Mouse (Mus musculus) pancreas, adult 10 weeks (tissue): ENCODE data around the gene Hoxa1. TPM values are rescaled to one million over a fixed set of nuclear protein-coding genes. Genes with fewer than 3 reads are reported as not detected.

Experiments used
- polyA plus RNA-seq: library from polyadenylated mRNA; stranded (reverse); fragments of 350-450 nt; fragmentation: Illumina TruSeq; extraction: RNeasy Lipid Tissue Mini Kit (QIAGEN cat#74804); gene quantifications from one replicate; pipeline ENCODE4 v1.2.3, GENCODE M21; 2015; ENCODE audit warnings: low read depth, low replicate concordance; ENCODE audit not compliant: insufficient read depth

The Hoxa1 gene
- polyA plus RNA-seq: not detected

DNA sequence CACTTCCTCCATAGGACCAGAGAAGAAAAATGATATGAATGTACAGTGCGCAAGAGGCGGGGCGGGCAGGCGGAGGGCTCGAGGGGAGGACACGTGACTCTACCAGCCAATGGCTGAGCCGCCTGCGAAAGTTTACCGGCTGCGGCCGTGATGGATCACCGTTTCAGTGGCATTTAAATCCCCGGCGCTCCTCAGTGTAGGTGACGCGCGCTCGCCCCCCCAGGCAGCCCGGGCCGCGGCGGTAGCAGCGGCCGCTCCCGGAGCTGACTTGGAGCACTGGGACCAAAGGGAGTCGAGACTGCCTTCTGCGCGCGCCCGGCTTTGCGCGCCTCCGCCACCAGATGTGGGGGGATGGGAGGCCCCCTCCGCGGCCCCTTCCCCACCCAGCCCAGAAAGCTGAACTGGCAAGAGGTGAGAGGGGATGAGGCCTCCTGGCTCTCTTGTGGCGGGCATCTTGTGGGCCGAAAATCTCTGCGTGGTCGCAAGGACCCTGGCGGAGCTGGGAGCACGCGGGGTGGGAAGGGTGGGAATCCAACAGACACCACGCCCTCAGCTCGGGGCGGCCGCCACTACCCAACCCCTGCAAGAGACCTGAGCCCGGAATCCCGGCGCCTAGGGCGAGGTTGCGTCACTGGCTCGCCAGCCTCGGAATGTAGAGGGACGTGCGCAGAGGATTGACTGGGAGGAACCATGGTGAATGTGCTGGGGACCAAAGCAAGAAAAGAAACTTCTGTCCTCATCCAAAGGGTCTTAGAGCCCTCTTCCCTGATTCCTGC, at the start of gene Hoxa1:
Gene Hoxa1 (minus strand): TSS at position 42 of the 776 bp plus-strand sequence.

DNA sequence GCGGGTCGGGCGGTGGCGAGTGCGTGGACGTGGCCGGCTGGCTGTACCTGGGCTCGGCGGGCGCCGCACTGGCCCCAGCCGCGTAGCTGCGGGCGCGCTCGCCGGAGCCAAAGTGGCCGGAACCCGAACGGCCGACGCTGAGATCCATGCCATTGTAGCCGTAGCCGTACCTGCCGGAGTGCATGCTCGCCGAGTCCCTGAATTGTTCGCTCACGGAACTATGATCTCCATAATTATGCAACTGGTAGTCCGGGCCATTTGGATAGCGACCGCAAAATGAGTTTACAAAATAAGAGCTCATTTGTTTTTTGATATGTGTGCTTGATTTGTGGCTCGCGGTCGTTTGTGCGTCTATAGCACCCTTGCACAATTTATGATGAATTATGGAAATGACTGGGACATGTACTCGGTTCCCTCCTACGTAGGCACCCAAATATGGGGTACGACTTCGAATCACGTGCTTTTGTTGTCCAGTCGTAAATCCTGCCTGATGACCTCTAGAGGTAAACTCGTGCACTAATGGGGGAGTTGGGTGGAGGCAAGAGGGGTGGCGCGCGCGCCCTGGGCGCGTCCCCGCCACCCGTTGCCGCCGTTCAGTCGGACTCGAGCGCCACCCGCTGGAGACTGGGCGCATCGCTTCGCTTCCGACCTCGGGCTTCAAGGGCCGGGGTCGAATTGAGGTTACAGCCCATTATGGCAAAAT, 46.1 kb upstream of the Hoxa1 start, which contains the start of gene Hoxa5:
Gene Hoxa5 (minus strand): TSS at position 538 of the 703 bp plus-strand sequence.

DNA sequence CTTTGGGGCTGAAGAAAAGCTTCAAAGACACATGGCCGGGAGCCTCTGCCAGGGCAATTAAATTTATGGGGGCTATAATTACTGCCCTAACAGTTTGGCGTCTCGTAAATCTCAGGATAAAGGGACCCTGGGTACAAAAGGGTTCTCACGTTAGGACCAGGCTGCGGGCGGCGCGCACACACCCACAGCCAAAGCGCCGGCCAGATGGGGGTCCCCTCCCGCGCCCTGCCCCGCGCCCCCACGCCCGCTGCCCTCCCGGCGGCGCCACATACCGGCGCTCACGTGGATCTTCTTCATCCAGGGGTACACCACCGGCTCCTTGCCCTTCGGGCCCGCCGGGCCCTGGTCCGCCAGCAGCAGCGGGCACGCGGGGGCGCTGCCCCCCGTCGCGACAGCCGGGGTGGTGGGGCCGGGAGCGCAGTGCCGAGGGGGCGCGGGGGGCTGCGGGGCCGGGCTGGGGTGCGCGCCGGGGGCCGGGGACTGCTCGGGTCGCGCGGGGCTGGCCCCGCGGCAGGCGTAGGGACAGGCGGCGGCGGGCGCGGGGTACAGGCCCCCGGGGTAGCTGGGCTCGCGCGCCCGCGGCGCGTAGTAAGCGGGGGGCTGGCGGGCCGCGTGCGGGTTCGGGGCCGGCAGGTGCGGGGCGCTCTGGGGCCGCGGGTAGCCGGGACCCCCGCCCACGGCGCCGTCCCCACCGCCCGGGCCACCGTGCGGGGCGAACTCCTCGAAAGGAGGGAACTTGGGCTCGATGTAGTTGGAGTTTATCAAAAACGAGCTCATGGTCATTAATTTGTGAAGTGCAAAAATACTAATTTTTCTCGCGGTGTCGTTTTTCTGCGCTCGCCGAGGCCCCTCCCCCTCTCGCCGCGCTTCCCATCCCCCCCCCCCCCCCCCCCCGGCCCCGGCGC, 33.0 kb upstream of the Hoxa1 start, which contains the start of gene Hoxa4:
Gene Hoxa4 (minus strand): TSS at position 848 of the 905 bp plus-strand sequence.

DNA sequence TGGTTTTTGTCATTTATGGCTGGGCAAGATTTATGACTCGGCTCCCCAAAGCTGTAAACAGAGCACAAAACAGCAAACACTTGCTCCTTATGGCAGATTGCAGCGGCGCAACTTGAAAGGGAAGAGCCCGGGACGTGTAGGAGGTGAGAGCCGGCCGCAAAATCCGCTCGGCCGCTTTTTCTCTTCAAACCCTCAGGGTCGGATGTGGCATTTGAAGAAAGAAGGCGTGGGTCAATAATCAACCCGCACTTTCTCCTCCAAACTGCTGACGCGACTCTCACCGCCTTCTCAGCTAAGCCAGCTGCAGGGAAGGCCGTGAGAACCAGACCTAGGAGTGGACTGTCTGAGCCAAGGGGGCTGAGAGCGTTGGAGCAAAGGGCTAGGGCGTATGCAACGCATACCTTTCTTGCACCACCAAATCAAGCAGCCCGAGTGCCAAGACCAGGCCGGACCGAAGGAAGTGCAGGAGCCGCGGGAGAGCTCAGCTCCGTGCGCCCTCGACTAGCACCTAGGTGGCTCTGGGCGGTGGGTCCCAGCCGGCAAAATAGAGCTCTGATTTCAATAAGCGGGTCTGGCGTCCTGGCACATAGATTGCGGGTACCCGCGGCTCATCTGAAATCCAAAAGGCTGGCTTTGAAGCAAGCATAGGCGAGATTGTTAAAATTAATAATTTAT, 19.1 kb upstream of the Hoxa1 start, which contains the start of gene 5730596B20Rik:
Gene 5730596B20Rik (plus strand): TSS at position 438 of the 675 bp plus-strand sequence.

DNA sequence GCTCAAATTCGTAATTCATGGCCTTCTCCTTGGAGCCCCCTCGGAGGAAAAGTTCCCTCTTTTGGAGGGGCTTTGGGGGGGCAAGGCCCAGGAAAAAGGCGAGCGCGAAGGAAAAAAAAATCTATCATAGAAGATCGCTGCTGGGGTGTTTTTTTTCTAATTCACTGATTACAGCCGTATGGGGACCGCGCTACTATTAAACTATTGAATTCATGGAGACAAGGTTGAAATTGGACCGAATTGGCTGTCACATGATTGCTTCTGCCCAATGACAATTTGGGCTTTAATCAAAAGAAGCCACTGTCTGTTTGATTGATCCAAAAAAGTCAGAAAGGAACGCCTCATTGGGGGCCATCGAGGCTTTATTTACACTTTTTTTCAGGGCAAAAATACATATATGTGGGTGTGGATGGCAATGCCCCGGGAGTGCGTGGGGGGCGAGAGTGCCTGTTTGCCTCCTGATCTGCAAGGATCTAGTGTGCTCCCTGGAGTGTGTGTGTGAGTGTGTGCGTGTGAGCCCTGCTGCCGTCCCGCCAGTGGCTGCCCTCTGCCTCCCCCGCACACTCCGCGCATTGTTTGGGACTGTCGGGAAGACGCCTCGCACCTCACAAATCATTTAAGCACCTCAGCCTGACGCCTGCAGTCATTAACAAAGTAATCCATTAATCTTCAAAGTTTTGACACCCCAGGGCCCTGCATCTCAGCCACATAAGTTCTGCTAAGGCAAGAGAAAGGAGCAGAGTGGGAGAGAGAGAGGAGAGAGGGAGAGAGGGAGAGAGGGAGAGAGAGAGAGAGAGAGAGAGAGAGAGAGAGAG, 6.7 kb upstream of the Hoxa1 start, which contains the start of gene Hoxa2:
Gene Hoxa2 (minus strand): TSS at position 206 of the 815 bp plus-strand sequence.

Other genes with a start within 250 kb of the Hoxa1 start
- gene Skap2, start 145.8 kb downstream of the Hoxa1 start, polyA plus RNA-seq: 8.7 TPM
- gene Hoxa2, start 6.5 kb upstream of the Hoxa1 start, polyA plus RNA-seq: 0.63 TPM
- gene 5730596B20Rik, start 19.2 kb upstream of the Hoxa1 start, polyA plus RNA-seq: not detected
- gene Hoxa4, start 33.4 kb upstream of the Hoxa1 start, polyA plus RNA-seq: 1.6 TPM
- gene Hoxa5, start 46.3 kb upstream of the Hoxa1 start, polyA plus RNA-seq: 2.8 TPM
- not detected for gene Hoxa6, start 50.4 kb upstream of the Hoxa1 start, polyA plus RNA-seq
- 1.5 TPM for gene Hoxa3, start 55.0 kb upstream of the Hoxa1 start, polyA plus RNA-seq
- gene Gm28308, start 55.0 kb upstream of the Hoxa1 start, polyA plus RNA-seq: not detected
- 0.68 TPM for gene Hoxa7, start 63.5 kb upstream of the Hoxa1 start, polyA plus RNA-seq
- not detected for gene Hoxa9, start 72.8 kb upstream of the Hoxa1 start, polyA plus RNA-seq
- gene Hoxa10, start 82.5 kb upstream of the Hoxa1 start, polyA plus RNA-seq: not detected
- gene Hoxa11, start 87.5 kb upstream of the Hoxa1 start, polyA plus RNA-seq: not detected
- gene Hoxa13, start 102.6 kb upstream of the Hoxa1 start, polyA plus RNA-seq: not detected
- not detected for gene Evx1, start 155.2 kb upstream of the Hoxa1 start, polyA plus RNA-seq